Comparison of ENCODE assay signal across 8 mouse cellular contexts in genomic region chr10:67535972-67536371, GRCm38 (mm10). TPM values are rescaled to one million over a fixed set of nuclear protein-coding genes. Genes with fewer than 3 reads are reported as not detected.
DNase-seq lines count a peak whose midpoint lies in the region; ATAC-seq and TF ChIP-seq lines count a peak whose summit lies in the region.

No protein-coding gene starts in this region.

- TF ChIP-seq EP300 in heart, adult 2 months (IDR thresholded peaks at IDR 0.05; ENCODE audit: insufficient read depth, low read depth, low read length): peak; percentile 59; the same call in 1 of the 2 replicates

- H3ac ChIP-seq in myocyte (ENCODE audit: control insufficient read depth, insufficient read length): peak overlapping the region; percentile 39

- no peak for ATAC-seq in liver, embryonic 13.5 days (ENCODE audit: low read depth)

- intact Hi-C loops in heart, adult 2 months (cut with DNase I): loop anchor here (1.0 to 5.0 kb wide), 5 partner anchors 193 to 736 kb away; no protein-coding TSS in a partner anchor

- H3K27ac ChIP-seq in embryonic facial prominence, embryonic 10.5 days (replicated peaks): no peak overlapping the region
- H3K27ac ChIP-seq in heart, adult 2 months: no peak overlapping the region
- no peak overlapping the region for H3K27ac ChIP-seq in kidney, adult 2 months (ENCODE audit: insufficient read depth, low read depth, low read length)
- H3K27ac ChIP-seq in liver, embryonic 13.5 days: no peak overlapping the region

- H3K79me2 ChIP-seq in heart, adult 2 months (replicated peaks; ENCODE audit: control insufficient read depth, insufficient read depth, low read length): no peaks in the 10 kb centered on the region
- peaks cover 19% of the 10 kb centered on the region for H3K79me2 ChIP-seq in myocyte (ENCODE audit: control insufficient read depth, insufficient read depth)

- H3K9me3 ChIP-seq in embryonic facial prominence, embryonic 10.5 days: no peaks in the 10 kb centered on the region
- no peaks in the 10 kb centered on the region for H3K9me3 ChIP-seq in liver, embryonic 13.5 days (replicated peaks)

- no peak for TF ChIP-seq POLR2A in heart, adult 2 months (IDR thresholded peaks at IDR 0.05; ENCODE audit: insufficient read depth, low read depth, low read length)
- no peak for TF ChIP-seq POLR2A in kidney, adult 2 months (IDR thresholded peaks at IDR 0.05; ENCODE audit: low read depth, low read length)
- no peak for TF ChIP-seq POLR2A in myocyte (IDR thresholded peaks at IDR 0.05; ENCODE audit: insufficient read length, low read depth)

- H3K36me3 ChIP-seq in embryonic facial prominence, embryonic 10.5 days (replicated peaks): no peaks in the 10 kb centered on the region
- H3K36me3 ChIP-seq in heart, adult 2 months (ENCODE audit: control insufficient read depth, insufficient read depth, low read length): no peaks in the 10 kb centered on the region
- H3K36me3 ChIP-seq in kidney, adult 2 months (ENCODE audit: control insufficient read depth, insufficient read depth, low read length): no peaks in the 10 kb centered on the region
- no peaks in the 10 kb centered on the region for H3K36me3 ChIP-seq in liver, embryonic 13.5 days
- no peaks in the 10 kb centered on the region for H3K36me3 ChIP-seq in myocyte (ENCODE audit: control insufficient read depth, insufficient read depth)

- WGBS in embryonic facial prominence, embryonic 10.5 days: under 1% methylated on average over 35 of the region's 35 CpGs
- WGBS in heart, adult 2 months: under 1% methylated on average over 35 of the region's 35 CpGs
- WGBS in kidney, adult 2 months: under 1% methylated on average over 35 of the region's 35 CpGs
- WGBS in liver, embryonic 13.5 days (ENCODE audit: insufficient replicate concordance): under 1% methylated on average over 35 of the region's 35 CpGs

- H3K4me1 ChIP-seq in embryonic facial prominence, embryonic 10.5 days: peaks cover 49% of the 10 kb centered on the region
- H3K4me1 ChIP-seq in heart, adult 2 months (ENCODE audit: control insufficient read depth, insufficient read depth, low read length): no peaks in the 10 kb centered on the region
- H3K4me1 ChIP-seq in kidney, adult 2 months (ENCODE audit: control insufficient read depth, insufficient read depth, low read length): no peaks in the 10 kb centered on the region
- H3K4me1 ChIP-seq in liver, embryonic 13.5 days (replicated peaks): peaks cover 37% of the 10 kb centered on the region

- H3K9ac ChIP-seq in heart, adult 2 months (ENCODE audit: low read depth, low read length): 0 out of 2 replicates have a peak overlapping the region, but pooled peaks have one; percentile 33
- no peak overlapping the region for H3K9ac ChIP-seq in liver, embryonic 13.5 days

- H3K4me3 ChIP-seq in embryonic facial prominence, embryonic 10.5 days: peak overlapping the region; percentile 70
- peak overlapping the region; percentile 76 for H3K4me3 ChIP-seq in heart, adult 2 months
- peak overlapping the region; percentile 44 for H3K4me3 ChIP-seq in kidney, adult 2 months (ENCODE audit: insufficient read depth, low read depth, low read length)
- peak overlapping the region; percentile 67 for H3K4me3 ChIP-seq in liver, embryonic 13.5 days (replicated peaks)
- peak overlapping the region; percentile 60 for H3K4me3 ChIP-seq in myocyte

- no peak; the same call in none of the 2 replicates for TF ChIP-seq CTCF in heart, adult 2 months (IDR thresholded peaks at IDR 0.05)
- TF ChIP-seq CTCF in kidney, adult 2 months (conservative IDR thresholded peaks at IDR 0.05; ENCODE audit: insufficient read depth, insufficient read length, low read depth, low read length): peak; percentile 78

- H3K27me3 ChIP-seq in embryonic facial prominence, embryonic 10.5 days (replicated peaks; ENCODE audit: low read depth, poor library complexity, severe bottlenecking): peaks cover 92% of the 10 kb centered on the region
- H3K27me3 ChIP-seq in heart, adult 2 months (ENCODE audit: control insufficient read depth, insufficient read depth, low read length): peaks cover 13% of the 10 kb centered on the region; the same call in 1 of the 2 replicates
- H3K27me3 ChIP-seq in kidney, adult 2 months (replicated peaks; ENCODE audit: control insufficient read depth, insufficient read depth, low read length): peaks cover 3% of the 10 kb centered on the region; the same call in 1 of the 2 replicates
- H3K27me3 ChIP-seq in liver, embryonic 13.5 days: peaks cover 99% of the 10 kb centered on the region
- H3K27me3 ChIP-seq in myocyte (ENCODE audit: control insufficient read depth, insufficient read depth, insufficient read length): peaks cover 7% of the 10 kb centered on the region

- peak overlapping the region; percentile 89 for H3K4me2 ChIP-seq in liver, embryonic 13.5 days
- peak overlapping the region; percentile 99 for H3K4me2 ChIP-seq in myocyte (ENCODE audit: low read depth)

- peak; percentile 70 to 72 for DNase-seq in left cerebral cortex, adult 18-20 months (ENCODE audit: low spot score in 2 of 2)
- DNase-seq in left cerebral cortex, adult 11 months (ENCODE audit: low spot score): no peak
- peak; percentile 87 for DNase-seq in embryonic facial prominence, embryonic 10.5 days (ENCODE audit: low spot score)
- peak; percentile 87 to 88 for DNase-seq in heart, adult 2 months
- peak; percentile 78 for DNase-seq in kidney, adult 2 months
- peak; percentile 34 for DNase-seq in liver, embryonic 13.5 days
- peak; percentile 69 to 85 for DNase-seq in spleen, postnatal 4 days (ENCODE audit: low spot score in 2 of 2)

TF ChIP-seq in myocyte, 11 proteins besides CTCF, POLR2A, EP300 and RAD21:
- no peak for TF ChIP-seq POLR2AphosphoS2 (IDR thresholded peaks at IDR 0.05; ENCODE audit: insufficient read length, low read depth)
- TF ChIP-seq MAX (IDR thresholded peaks at IDR 0.05; ENCODE audit: low read depth): no peak
- TF ChIP-seq MYOD1 (IDR thresholded peaks at IDR 0.05; ENCODE audit: control insufficient read depth in 1 of 3, insufficient read length in 2 of 3, low read depth in 2 of 3): peak in 1 of 3 experiments; percentile 58
- TF ChIP-seq CEBPB (IDR thresholded peaks at IDR 0.05; ENCODE audit: insufficient read depth, poor library complexity, severe bottlenecking): no peak
- peak; percentile 60 for TF ChIP-seq SRF (IDR thresholded peaks at IDR 0.05; ENCODE audit: control insufficient read depth, insufficient read length, low read depth)
- no peak for TF ChIP-seq E2F4 (IDR thresholded peaks at IDR 0.05; ENCODE audit: insufficient read depth)
- no peak for TF ChIP-seq REST (IDR thresholded peaks at IDR 0.05; ENCODE audit: insufficient read depth, insufficient read length)
- peak in 1 of 3 experiments; percentile 52 for TF ChIP-seq MYOG (IDR thresholded peaks at IDR 0.05; ENCODE audit: control insufficient read depth in 1 of 3, insufficient read depth in 1 of 3, insufficient read length in 2 of 3, low read depth in 2 of 3)
- TF ChIP-seq USF1 (IDR thresholded peaks at IDR 0.05; ENCODE audit: low read depth): no peak
- TF ChIP-seq TCF12 (IDR thresholded peaks at IDR 0.05; ENCODE audit: insufficient read depth, poor library complexity, severe bottlenecking): no peak
- TF ChIP-seq TCF3 (IDR thresholded peaks at IDR 0.05; ENCODE audit: insufficient read length, low read depth): no peak

RNA-seq across cellular contexts. Expression of gene Egr2, which starts 0.7 kb away (rescaled TPM):
- total RNA-seq in left cerebral cortex, adult 18-20 months (2021): 10 to 100 TPM; 21.4 to 23.2 TPM
- polyA plus RNA-seq in embryonic facial prominence, embryonic 10.5 days (2016; fragmentation: Nextera tagmentation; extraction: Ambion mirVana): 0.86 and 1.1 TPM in 2 replicates
- total RNA-seq in heart, adult 2 months (2021): under 1 TPM; 0.32 to 0.84 TPM
- polyA plus RNA-seq in heart, adult 2 months (2012; rRNA removed): 2.7 and 2.8 TPM in 2 replicates
- polyA plus RNA-seq in kidney, adult 2 months (2012; rRNA removed): 0.57 and 1.8 TPM in 2 replicates
- 0.12 and 0.22 TPM in 2 replicates for polyA plus RNA-seq in liver, embryonic 13.5 days (2015; fragmentation: Nextera tagmentation; extraction: Ambion mirVana)
- 3.1 TPM for polyA plus RNA-seq in myocyte (2012; fragmentation: generic; extraction: Trizol)

RNA-seq across cellular contexts. Expression of gene Ado, which starts 12.8 kb away (rescaled TPM):
- total RNA-seq in left cerebral cortex, adult 18-20 months (2021): 10 to 100 TPM; 38.8 to 40.0 TPM
- 84.6 and 85.1 TPM in 2 replicates for polyA plus RNA-seq in embryonic facial prominence, embryonic 10.5 days (2016; fragmentation: Nextera tagmentation; extraction: Ambion mirVana)
- 10 to 100 TPM; 17.3 to 17.7 TPM for total RNA-seq in heart, adult 2 months (2021)
- polyA plus RNA-seq in heart, adult 2 months (2012; rRNA removed): 6.3 and 9.6 TPM in 2 replicates
- 7.7 and 10.1 TPM in 2 replicates for polyA plus RNA-seq in kidney, adult 2 months (2012; rRNA removed)
- polyA plus RNA-seq in liver, embryonic 13.5 days (2015; fragmentation: Nextera tagmentation; extraction: Ambion mirVana): 15.9 and 20.1 TPM in 2 replicates
- polyA plus RNA-seq in myocyte (2012; fragmentation: generic; extraction: Trizol): 18.3 TPM
